Mouse (Mus musculus): ENCODE data around the gene Fbxl15.

Fbxl15 gene

GRCm38 (mm10) chr19:46322996-46323572 is 4.9 kb upstream of the Fbxl15 start:
- DNase-seq (ENCODE audit: low spot score in 2 of 2) = no peak

- DNase-seq (ENCODE audit: low spot score in 2 of 2) = no peak
Measured at GRCm38 (mm10) chr19:46323716-46324115, 4.3 kb upstream of the Fbxl15 start.

- no peak for DNase-seq (ENCODE audit: low spot score in 2 of 2)
Measured at GRCm38 (mm10) chr19:46324366-46324765, 3.6 kb upstream of the Fbxl15 start.

GRCm38 (mm10) chr19:46324918-46325317 is 3.1 kb upstream of the Fbxl15 start:
- no peak for DNase-seq (ENCODE audit: low spot score in 2 of 2)

- no peak for DNase-seq (ENCODE audit: low spot score in 2 of 2)
Measured at GRCm38 (mm10) chr19:46326019-46326755, 1.8 kb upstream of the Fbxl15 start.

- peak; percentile 56 to 84 for DNase-seq (ENCODE audit: low spot score in 2 of 2)
Measured at GRCm38 (mm10) chr19:46326756-46327305, 1.2 kb upstream of the Fbxl15 start, which contains the start of gene Psd. Gene Psd (minus strand): TSS chr19:46327156.

GRCm38 (mm10) chr19:46327531-46328064 is 386 bp upstream of the Fbxl15 start:
- DNase-seq (ENCODE audit: low spot score in 2 of 2) = peak in 1 of 2 experiments; percentile 63

- no peak for DNase-seq (ENCODE audit: low spot score in 2 of 2)
Measured at GRCm38 (mm10) chr19:46329031-46329641, 1.2 kb downstream of the Fbxl15 start.

- DNase-seq (ENCODE audit: low spot score in 2 of 2) = peak; percentile 85 to 93
Measured at GRCm38 (mm10) chr19:46329951-46330350, 2.0 kb downstream of the Fbxl15 start.

- no peak for DNase-seq (ENCODE audit: low spot score in 2 of 2)
Measured at GRCm38 (mm10) chr19:46330696-46331095, 2.7 kb downstream of the Fbxl15 start.

- no peak for DNase-seq (ENCODE audit: low spot score in 2 of 2)
Measured at GRCm38 (mm10) chr19:46331326-46331725, 3.3 kb downstream of the Fbxl15 start.

- no peak for DNase-seq (ENCODE audit: low spot score in 2 of 2)
Measured at GRCm38 (mm10) chr19:46331936-46332335, 4.0 kb downstream of the Fbxl15 start.

GRCm38 (mm10) chr19:46332721-46333339 is 4.8 kb downstream of the Fbxl15 start:
- DNase-seq (ENCODE audit: low spot score in 2 of 2) = no peak

- DNase-seq (ENCODE audit: low spot score in 2 of 2) = no peak
Measured at GRCm38 (mm10) chr19:46333906-46334305, 5.9 kb downstream of the Fbxl15 start.

GRCm38 (mm10) chr19:46337719-46338330 is 9.8 kb downstream of the Fbxl15 start:
- DNase-seq (ENCODE audit: low spot score in 2 of 2) = peak in 1 of 2 experiments; percentile 64

- peak; percentile 98 for DNase-seq (ENCODE audit: low spot score in 2 of 2)
Measured at GRCm38 (mm10) chr19:46338331-46338936, 10.4 kb downstream of the Fbxl15 start, which contains the start of gene Cuedc2. Gene Cuedc2 (minus strand): TSS chr19:46338702.

- no peak for DNase-seq (ENCODE audit: low spot score in 2 of 2)
Measured at GRCm38 (mm10) chr19:46338942-46339286, 10.9 kb downstream of the Fbxl15 start.

GRCm38 (mm10) chr19:46339287-46339971 is 11.4 kb downstream of the Fbxl15 start:
- peak; percentile 56 to 78 for DNase-seq (ENCODE audit: low spot score in 2 of 2)

GRCm38 (mm10) chr19:46344710-46345419 is 16.9 kb downstream of the Fbxl15 start:
- DNase-seq (ENCODE audit: low spot score in 2 of 2) = no peak

- DNase-seq (ENCODE audit: low spot score in 2 of 2) = no peak
Measured at GRCm38 (mm10) chr19:46347146-46347545, 19.2 kb downstream of the Fbxl15 start.
